ENCODE assay signal across 13 mouse cellular contexts in the genomic region with DNA sequence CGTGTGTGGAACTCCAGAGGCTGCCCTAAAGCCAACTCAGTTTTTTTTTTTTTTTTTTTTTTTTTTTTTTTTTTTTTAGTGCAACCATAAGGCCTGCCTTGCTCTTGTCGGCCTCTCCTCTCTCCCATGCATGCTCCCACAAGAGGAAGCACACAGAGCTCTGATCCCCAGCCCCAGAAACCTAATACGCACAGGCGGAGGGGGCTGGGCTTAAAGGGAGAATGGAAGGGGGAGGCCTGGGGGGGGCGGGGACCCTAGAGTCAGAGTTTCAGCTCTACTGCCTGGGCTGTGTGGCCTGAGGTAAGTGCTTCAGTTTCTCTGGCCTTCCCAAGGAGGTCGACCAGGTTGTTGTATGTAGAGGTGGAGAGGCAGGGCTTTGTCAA. TPM values are rescaled to one million over a fixed set of nuclear protein-coding genes. Genes with fewer than 3 reads are reported as not detected.
DNase-seq lines count a peak whose midpoint lies in the region; ATAC-seq and TF ChIP-seq lines count a peak whose summit lies in the region.
"Had no signal": no experiment of that assay in that cellular context is flagged by ENCODE, and none has a peak within 500 bp of the region (broad histone marks: within the 10 kb centered on the region; RNA-seq: fewer than 3 reads in every experiment).

No protein-coding gene starts in this region.

- H3K27ac ChIP-seq in heart, postnatal 0 days (ENCODE audit: low read depth), result peak overlapping the region; percentile 48
- H3K27ac ChIP-seq in midbrain, embryonic 12.5 days (replicated peaks), result 0 out of 2 replicates have a peak overlapping the region, but pooled peaks have one; percentile 20
- H3K27ac ChIP-seq in midbrain, postnatal 0 days (ENCODE audit: low read depth, low read length), result no peak overlapping the region
- H3K27ac ChIP-seq in forebrain, embryonic 15.5 days (replicated peaks), result no peak overlapping the region
- H3K27ac ChIP-seq in neural tube, embryonic 13.5 days (replicated peaks), result no peak overlapping the region

- no peaks in the 10 kb centered on the region for H3K9me3 ChIP-seq in heart, postnatal 0 days (replicated peaks; ENCODE audit: control insufficient read depth, low read length)
- H3K9me3 ChIP-seq in midbrain, embryonic 12.5 days, result no peaks in the 10 kb centered on the region
- no peaks in the 10 kb centered on the region for H3K9me3 ChIP-seq in midbrain, postnatal 0 days (ENCODE audit: low read length)
- no peaks in the 10 kb centered on the region for H3K9me3 ChIP-seq in forebrain, embryonic 15.5 days
- no peaks in the 10 kb centered on the region for H3K9me3 ChIP-seq in neural tube, embryonic 13.5 days

- no peak overlapping the region for H3K4me2 ChIP-seq in heart, postnatal 0 days (ENCODE audit: low read depth, low read length)
- H3K4me2 ChIP-seq in midbrain, embryonic 12.5 days (replicated peaks), result 0 out of 2 replicates have a peak overlapping the region, but pooled peaks have one; percentile 33
- H3K4me2 ChIP-seq in midbrain, postnatal 0 days (ENCODE audit: low read depth, low read length, poor library complexity, severe bottlenecking), result no peak overlapping the region
- peak overlapping the region; percentile 90 for H3K4me2 ChIP-seq in forebrain, embryonic 15.5 days (replicated peaks)
- H3K4me2 ChIP-seq in neural tube, embryonic 13.5 days, result 0 out of 2 replicates have a peak overlapping the region, but pooled peaks have one; percentile 83

- no peak for TF ChIP-seq CTCF in heart, postnatal 0 days (IDR thresholded peaks at IDR 0.05; ENCODE audit: low read depth)
- no peak for TF ChIP-seq CTCF in midbrain, postnatal 0 days (IDR thresholded peaks at IDR 0.05)

- TF ChIP-seq EP300 in heart, postnatal 0 days (IDR thresholded peaks at IDR 0.05; ENCODE audit: low read depth), result no peak

- no peaks in the 10 kb centered on the region for H3K36me3 ChIP-seq in heart, postnatal 0 days (replicated peaks; ENCODE audit: control insufficient read depth, insufficient read depth, low read length)
- no peaks in the 10 kb centered on the region for H3K36me3 ChIP-seq in midbrain, embryonic 12.5 days
- H3K36me3 ChIP-seq in midbrain, postnatal 0 days (ENCODE audit: insufficient read depth, low read length), result no peaks in the 10 kb centered on the region
- no peaks in the 10 kb centered on the region for H3K36me3 ChIP-seq in forebrain, embryonic 15.5 days
- no peaks in the 10 kb centered on the region for H3K36me3 ChIP-seq in neural tube, embryonic 13.5 days

- H3K9ac ChIP-seq in heart, postnatal 0 days (replicated peaks; ENCODE audit: low read depth, low read length), result no peak overlapping the region
- no peak overlapping the region for H3K9ac ChIP-seq in midbrain, embryonic 12.5 days (replicated peaks)
- H3K9ac ChIP-seq in midbrain, postnatal 0 days (replicated peaks; ENCODE audit: low read length, poor library complexity, severe bottlenecking), result no peak overlapping the region
- H3K9ac ChIP-seq in forebrain, embryonic 15.5 days (replicated peaks), result no peak overlapping the region
- H3K9ac ChIP-seq in neural tube, embryonic 13.5 days, result 0 out of 2 replicates have a peak overlapping the region, but pooled peaks have one; percentile 22
- H3K9ac ChIP-seq: lung, embryonic 14.5 days had no signal

- H3K4me3 ChIP-seq in heart, postnatal 0 days (ENCODE audit: low read depth, low read length), result no peak overlapping the region
- no peak overlapping the region for H3K4me3 ChIP-seq in midbrain, embryonic 12.5 days
- H3K4me3 ChIP-seq in midbrain, postnatal 0 days (ENCODE audit: low read depth, low read length), result no peak overlapping the region
- H3K4me3 ChIP-seq in forebrain, embryonic 15.5 days, result no peak overlapping the region
- H3K4me3 ChIP-seq in neural tube, embryonic 13.5 days, result no peak overlapping the region

- H3K4me1 ChIP-seq in heart, postnatal 0 days (ENCODE audit: control insufficient read depth, insufficient read depth), result peaks cover 19% of the 10 kb centered on the region
- peaks cover 89% of the 10 kb centered on the region for H3K4me1 ChIP-seq in midbrain, embryonic 12.5 days
- H3K4me1 ChIP-seq in midbrain, postnatal 0 days (ENCODE audit: insufficient read depth, low read length), result 0 out of 2 replicates have a peak, but pooled peaks cover 4% of the 10 kb centered on the region
- peaks cover 97% of the 10 kb centered on the region for H3K4me1 ChIP-seq in forebrain, embryonic 15.5 days
- peaks cover 85% of the 10 kb centered on the region for H3K4me1 ChIP-seq in neural tube, embryonic 13.5 days (replicated peaks)

- peaks cover 25% of the 10 kb centered on the region for H3K27me3 ChIP-seq in heart, postnatal 0 days (ENCODE audit: control insufficient read depth, insufficient read depth, low read length)
- peaks cover 89% of the 10 kb centered on the region for H3K27me3 ChIP-seq in midbrain, embryonic 12.5 days
- no peaks in the 10 kb centered on the region for H3K27me3 ChIP-seq in midbrain, postnatal 0 days (ENCODE audit: insufficient read depth, low read length)
- no peaks in the 10 kb centered on the region for H3K27me3 ChIP-seq in forebrain, embryonic 15.5 days
- H3K27me3 ChIP-seq in neural tube, embryonic 13.5 days, result peaks cover 62% of the 10 kb centered on the region

- 62% methylated on average over 6 of the region's 6 CpGs for WGBS in heart, postnatal 0 days
- 40% methylated on average over 6 of the region's 6 CpGs for WGBS in midbrain, embryonic 12.5 days
- 66% methylated on average over 6 of the region's 6 CpGs for WGBS in midbrain, postnatal 0 days
- WGBS in forebrain, embryonic 15.5 days, result 46% methylated on average over 6 of the region's 6 CpGs
- 42% methylated on average over 6 of the region's 6 CpGs for WGBS in neural tube, embryonic 13.5 days

- ATAC-seq in heart, postnatal 0 days (ENCODE audit: insufficient read depth, low read depth), result no peak
- ATAC-seq in midbrain, embryonic 12.5 days (ENCODE audit: low FRiP score, low read depth), result 0 out of 2 replicates have a peak, but pooled peaks have one; percentile 27
- no peak for ATAC-seq in midbrain, postnatal 0 days (ENCODE audit: low FRiP score)
- ATAC-seq in forebrain, embryonic 15.5 days (replicated peaks), result no peak
- ATAC-seq in neural tube, embryonic 13.5 days (ENCODE audit: low read depth), result no peak
- ATAC-seq: CD4-positive, CD25-positive, alpha-beta regulatory T cell, adult 4 months had no signal

- intact Hi-C loops in heart, postnatal 14 days (cut with DNase I), result no loop called here
- intact Hi-C loops in left cerebral cortex, postnatal 14 days (cut with DNase I), result no loop called here

- no peak for DNase-seq in heart, postnatal 0 days (ENCODE audit: low spot score)
- no peak for DNase-seq in heart, postnatal 14 days
- DNase-seq in midbrain, postnatal 0 days (ENCODE audit: low spot score), result no peak
- DNase-seq in left cerebral cortex, postnatal 14 days (ENCODE audit: low spot score in 2 of 2), result no peak
- DNase-seq in testis, postnatal 14 days (ENCODE audit: low spot score), result no peak
- DNase-seq: cerebellum, adult 11 months; gastrocnemius, postnatal 14 days; retina, postnatal 1 day had no signal

RNA-seq across cellular contexts. Expression of a gene that starts 6.0 kb away (rescaled TPM):
- total RNA-seq in heart, postnatal 0 days (2014; rRNA removed; ENCODE audit: low replicate concordance), result 26.0 and 53.0 TPM in 2 replicates
- 1.9 and 2.8 TPM in 2 replicates for polyA plus RNA-seq in heart, postnatal 0 days (2015; fragmentation: Nextera tagmentation; extraction: Ambion mirVana)
- 10 to 100 TPM; 22.0 to 23.1 TPM for total RNA-seq in heart, postnatal 14 days (2021)
- polyA plus RNA-seq in midbrain, embryonic 12.5 days (2016; fragmentation: Nextera tagmentation; extraction: Ambion mirVana), result 10.0 and 10.1 TPM in 2 replicates
- 24.1 and 26.5 TPM in 2 replicates for total RNA-seq in midbrain, postnatal 0 days (2014; rRNA removed)
- 1.9 and 2.4 TPM in 2 replicates for polyA plus RNA-seq in midbrain, postnatal 0 days (2015; fragmentation: Nextera tagmentation; extraction: Ambion mirVana)
- 16.1 and 18.0 TPM in 2 replicates for polyA plus RNA-seq in forebrain, embryonic 15.5 days (2015; fragmentation: Nextera tagmentation; extraction: Ambion mirVana)
- polyA plus RNA-seq in neural tube, embryonic 13.5 days (2015; fragmentation: Nextera tagmentation; extraction: Ambion mirVana), result 4.7 and 4.9 TPM in 2 replicates
- 1 to 10 TPM; 5.8 to 8.1 TPM for total RNA-seq in left cerebral cortex, postnatal 14 days (2021)
- polyA plus RNA-seq: CD4-positive, CD25-positive, alpha-beta regulatory T cell, adult 4 months had no signal

RNA-seq across cellular contexts. Expression of a gene that starts 45.5 kb away (rescaled TPM):
- 0.04 and 3.6 TPM in 2 replicates for total RNA-seq in heart, postnatal 0 days (2014; rRNA removed; ENCODE audit: low replicate concordance)
- polyA plus RNA-seq in heart, postnatal 0 days (2015; fragmentation: Nextera tagmentation; extraction: Ambion mirVana), result 0.08 and 0.11 TPM in 2 replicates
- total RNA-seq in heart, postnatal 14 days (2021), result 1 to 10 TPM in 1 of 2 experiments, under 1 TPM in 1; 0.37 to 2.2 TPM
- polyA plus RNA-seq in midbrain, embryonic 12.5 days (2016; fragmentation: Nextera tagmentation; extraction: Ambion mirVana), result 0.51 and 0.56 TPM in 2 replicates
- total RNA-seq in midbrain, postnatal 0 days (2014; rRNA removed), result 3.6 and 5.2 TPM in 2 replicates
- 2.3 and 2.5 TPM in 2 replicates for polyA plus RNA-seq in midbrain, postnatal 0 days (2015; fragmentation: Nextera tagmentation; extraction: Ambion mirVana)
- 0.20 and 0.22 TPM in 2 replicates for polyA plus RNA-seq in forebrain, embryonic 15.5 days (2015; fragmentation: Nextera tagmentation; extraction: Ambion mirVana)
- 0.25 and 0.29 TPM in 2 replicates for polyA plus RNA-seq in neural tube, embryonic 13.5 days (2015; fragmentation: Nextera tagmentation; extraction: Ambion mirVana)
- 1 to 10 TPM; 1.9 to 4.7 TPM for total RNA-seq in left cerebral cortex, postnatal 14 days (2021)
- total RNA-seq: gastrocnemius, postnatal 14 days had no signal
- polyA plus RNA-seq: CD4-positive, CD25-positive, alpha-beta regulatory T cell, adult 4 months had no signal

Comparison
In these comparisons a context has a peak if more than half of its experiments do, and no peak if none do; other contexts are left out.
1. H3K27ac ChIP-seq: peak in heart, postnatal 0 days (single experiment) and midbrain, embryonic 12.5 days (single experiment); none in midbrain, postnatal 0 days (single experiment), forebrain, embryonic 15.5 days (single experiment) and neural tube, embryonic 13.5 days (single experiment).
2. H3K4me2 ChIP-seq: peak in midbrain, embryonic 12.5 days (single experiment), forebrain, embryonic 15.5 days (single experiment) and neural tube, embryonic 13.5 days (single experiment); none in heart, postnatal 0 days (single experiment) and midbrain, postnatal 0 days (single experiment).